Mouse (Mus musculus): Measurements from ENCODE around the gene Toe1. TPM values are rescaled to one million over a fixed set of nuclear protein-coding genes. Genes with fewer than 3 reads are reported as not detected.
"Not testable (repeated sequence)": the region's sequence is repeated elsewhere in the genome, so short reads cannot be mapped to it uniquely, and the experiment has no call there.

Toe1 gene
- 61.8 and 66.3 TPM in 2 replicates for polyA plus RNA-seq (2012; rRNA removed)

DNA sequence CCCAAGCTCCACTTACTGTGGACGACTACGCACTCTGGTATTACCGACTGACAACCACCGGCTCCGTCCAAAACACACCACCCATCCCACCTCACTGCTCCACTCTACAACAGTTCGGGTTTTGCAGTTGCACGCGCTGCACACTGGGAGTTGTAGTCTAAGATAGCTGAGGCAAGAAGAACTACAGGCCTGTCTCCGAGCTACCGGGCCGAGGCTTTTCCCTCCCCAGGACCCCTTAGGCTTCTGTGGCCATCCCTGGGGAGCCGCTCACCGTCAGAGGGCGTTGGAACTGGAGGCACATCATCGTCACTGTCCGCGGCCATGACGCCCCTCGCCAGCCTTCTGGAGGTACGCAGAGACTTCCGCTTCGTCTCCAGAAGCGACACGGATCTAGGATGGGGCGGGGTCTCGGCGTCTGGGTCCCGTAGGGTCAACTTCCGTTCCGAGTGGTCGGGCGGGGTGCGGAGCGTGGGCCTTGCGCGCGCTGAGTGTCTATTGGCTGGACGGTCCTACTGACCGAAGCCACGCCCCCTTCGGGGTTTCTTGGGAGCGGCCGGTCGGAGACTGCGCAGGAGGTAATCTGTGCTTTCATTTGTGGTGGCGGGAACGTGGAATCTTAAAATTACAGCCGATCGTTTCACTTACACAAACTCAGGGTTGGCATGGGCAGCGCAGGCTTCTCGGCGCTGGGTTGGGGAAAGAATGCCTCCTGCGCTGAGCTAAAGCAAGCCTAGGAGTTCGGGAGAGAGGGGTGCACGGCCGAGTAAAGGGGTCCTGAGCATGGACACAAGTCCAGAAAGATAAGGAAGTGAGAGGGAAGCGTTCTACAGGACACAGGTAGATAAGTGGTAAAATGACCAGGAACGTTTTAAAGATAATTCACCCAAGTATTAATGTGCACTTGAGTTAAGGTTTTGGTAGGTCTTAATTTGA is at the start of gene Toe1, which contains the start of gene Mutyh:
TSS of gene Toe1 (minus strand) at position 444 of the 933 bp plus-strand sequence.
TSS of gene Mutyh (plus strand) at position 527 of the 933 bp plus-strand sequence.
- no peak for DNase-seq (ENCODE audit: low read depth)

DNA sequence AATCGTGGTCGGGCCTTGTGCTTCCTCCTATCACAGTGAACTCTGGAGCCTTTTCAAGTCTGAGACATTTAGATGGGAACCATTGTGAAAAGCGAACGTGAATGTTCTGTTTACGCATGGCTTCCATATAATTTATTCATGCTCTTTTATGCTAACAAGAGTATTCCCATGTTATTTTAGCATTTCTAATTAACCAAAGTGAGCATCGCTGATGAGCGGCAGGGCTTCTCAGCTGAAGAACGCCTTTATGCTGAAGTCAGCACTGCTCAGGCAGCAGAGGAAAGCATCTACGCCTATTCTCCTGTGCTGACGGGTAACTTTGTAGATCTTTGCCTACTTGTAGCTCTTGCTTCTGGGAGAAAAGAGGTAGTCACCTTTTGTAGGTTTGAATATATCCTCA is 49.8 kb upstream of the Toe1 start:
- DNase-seq (ENCODE audit: low read depth) = no peak

DNA sequence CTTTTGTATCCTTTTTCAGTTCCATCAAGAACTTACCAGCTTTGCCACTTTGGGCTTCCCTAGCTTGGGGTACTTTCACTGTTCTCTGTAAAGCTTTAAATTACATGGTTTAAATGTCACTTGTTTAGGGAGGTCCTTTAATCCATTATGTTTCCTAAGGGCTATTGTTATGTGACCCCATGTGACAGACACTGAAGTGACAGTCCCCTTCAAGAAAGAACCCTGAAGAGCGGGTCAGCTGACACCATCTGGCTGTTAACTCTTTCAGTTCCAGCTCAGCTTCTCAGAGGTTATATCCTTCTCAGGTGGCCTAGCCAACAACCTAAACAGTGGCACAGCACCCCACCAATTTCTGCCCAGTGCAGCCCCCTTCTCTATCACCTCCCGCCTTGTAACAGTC is 46.8 kb upstream of the Toe1 start:
- no peak for DNase-seq (ENCODE audit: low read depth)

DNA sequence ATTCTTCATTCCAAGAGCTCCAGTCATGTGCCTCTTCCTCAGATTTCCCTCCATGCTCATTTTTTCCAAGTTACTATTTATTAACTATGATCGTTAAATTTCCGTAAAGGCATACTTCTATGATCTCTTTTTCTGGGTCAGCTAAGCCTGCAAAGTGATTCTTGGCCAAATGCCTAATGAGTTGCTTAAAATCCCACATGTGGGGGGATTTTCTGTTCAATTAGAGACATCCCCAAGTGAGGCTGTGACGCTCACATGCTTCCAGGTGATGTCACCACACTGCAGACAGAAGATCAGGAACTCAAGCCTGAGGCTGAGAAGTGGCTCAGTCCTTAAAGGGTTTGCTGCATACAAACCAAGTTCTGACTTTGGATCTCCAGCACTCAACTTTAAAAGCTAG is 42.5 kb upstream of the Toe1 start:
- no peak for DNase-seq (ENCODE audit: low read depth)

DNA sequence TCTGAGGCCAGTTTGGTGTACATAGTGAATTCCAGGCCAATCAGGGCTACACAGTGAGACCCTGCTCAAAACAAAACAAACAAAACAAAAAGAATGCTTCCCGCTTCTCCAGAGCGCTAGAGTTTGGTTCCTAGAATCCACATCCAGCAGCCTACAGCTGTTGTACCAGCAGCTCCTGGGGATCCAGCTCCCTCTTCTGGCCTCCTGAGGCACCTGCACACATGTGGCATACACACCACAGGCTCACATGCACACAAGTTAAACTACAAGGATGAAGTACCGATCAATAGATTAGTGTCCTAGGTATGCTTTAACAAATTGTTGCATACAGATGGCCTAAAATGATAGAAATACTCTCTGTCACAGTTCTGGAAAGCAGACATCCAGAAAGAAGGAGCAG is 36.9 kb upstream of the Toe1 start:
- no peak for DNase-seq (ENCODE audit: low read depth)

DNA sequence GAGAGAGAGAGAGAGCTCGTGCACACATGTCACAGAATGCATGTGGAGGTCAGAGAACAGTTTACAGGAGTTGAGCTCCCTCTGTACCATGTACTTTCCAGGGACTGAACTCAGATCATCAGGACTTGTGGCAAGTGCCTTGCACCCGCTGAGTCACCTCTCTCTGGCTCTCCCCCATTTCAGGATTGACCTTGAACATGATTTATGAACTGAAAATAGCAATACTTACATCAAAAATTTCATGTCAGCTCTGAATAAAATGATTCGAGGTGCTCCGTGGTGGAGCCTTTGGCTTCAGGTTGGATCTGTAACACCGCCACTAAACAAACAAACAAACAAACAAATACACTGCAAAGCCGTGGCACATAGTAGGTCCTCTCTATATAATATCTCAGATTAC is 33.4 kb upstream of the Toe1 start:
- no peak for DNase-seq (ENCODE audit: low read depth)

DNA sequence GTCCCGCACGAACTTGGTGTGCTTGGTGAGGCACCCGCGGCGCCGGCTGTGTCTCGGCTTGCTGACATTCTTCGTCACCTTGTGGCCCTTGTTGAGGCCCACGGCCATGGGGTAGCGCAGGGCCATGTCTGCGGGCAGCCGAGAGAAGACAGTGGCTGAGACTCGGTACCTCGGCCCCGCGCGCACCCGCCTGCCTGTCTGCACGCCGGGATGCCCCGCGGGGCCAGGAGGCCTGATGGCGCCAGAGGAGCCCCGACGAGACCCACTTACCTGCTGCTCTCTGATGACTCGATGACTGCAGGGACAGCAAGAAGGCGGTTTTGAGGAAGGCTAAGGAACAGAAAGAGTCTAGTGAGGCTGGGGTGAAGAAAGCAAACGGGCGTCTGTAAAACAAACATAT is 32.7 kb upstream of the Toe1 start:
- DNase-seq (ENCODE audit: low read depth) = not testable (repeated sequence)

DNA sequence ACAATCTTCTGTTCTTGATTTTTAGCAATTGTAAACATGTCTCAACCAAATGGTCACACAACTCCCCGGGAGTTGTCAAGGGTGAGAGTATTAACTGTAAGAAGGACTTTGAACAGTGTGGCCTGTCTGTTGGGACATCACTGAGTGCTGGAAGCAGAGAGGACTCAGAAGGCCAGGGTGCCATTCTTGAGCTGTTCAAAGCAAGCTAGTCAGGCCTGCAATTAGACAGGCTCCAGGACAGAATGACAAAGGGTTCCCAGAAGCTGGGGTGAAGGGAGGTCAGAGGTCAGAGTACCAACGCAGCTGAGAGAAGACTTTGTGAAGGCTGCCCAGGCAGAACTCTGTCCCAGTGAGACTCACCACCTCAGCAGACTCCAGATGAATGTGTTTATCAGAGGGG is 31.6 kb upstream of the Toe1 start:
- no peak for DNase-seq (ENCODE audit: low read depth)

DNA sequence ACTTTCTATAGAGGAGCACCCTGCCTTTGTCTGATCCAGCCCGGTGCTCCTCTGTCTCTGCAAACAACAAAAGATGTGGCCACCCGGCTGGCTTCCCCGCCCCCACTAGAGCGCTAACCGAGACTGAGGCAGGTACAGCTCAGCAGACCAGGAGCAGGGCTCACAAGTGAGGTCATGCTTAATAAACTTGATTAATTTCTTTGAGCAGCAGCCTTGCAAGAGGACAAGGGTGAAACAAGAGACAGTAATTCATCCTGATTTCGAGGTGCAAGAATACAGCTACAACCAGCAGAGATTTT is 22.6 kb upstream of the Toe1 start:
- no peak for DNase-seq (ENCODE audit: low read depth)

DNA sequence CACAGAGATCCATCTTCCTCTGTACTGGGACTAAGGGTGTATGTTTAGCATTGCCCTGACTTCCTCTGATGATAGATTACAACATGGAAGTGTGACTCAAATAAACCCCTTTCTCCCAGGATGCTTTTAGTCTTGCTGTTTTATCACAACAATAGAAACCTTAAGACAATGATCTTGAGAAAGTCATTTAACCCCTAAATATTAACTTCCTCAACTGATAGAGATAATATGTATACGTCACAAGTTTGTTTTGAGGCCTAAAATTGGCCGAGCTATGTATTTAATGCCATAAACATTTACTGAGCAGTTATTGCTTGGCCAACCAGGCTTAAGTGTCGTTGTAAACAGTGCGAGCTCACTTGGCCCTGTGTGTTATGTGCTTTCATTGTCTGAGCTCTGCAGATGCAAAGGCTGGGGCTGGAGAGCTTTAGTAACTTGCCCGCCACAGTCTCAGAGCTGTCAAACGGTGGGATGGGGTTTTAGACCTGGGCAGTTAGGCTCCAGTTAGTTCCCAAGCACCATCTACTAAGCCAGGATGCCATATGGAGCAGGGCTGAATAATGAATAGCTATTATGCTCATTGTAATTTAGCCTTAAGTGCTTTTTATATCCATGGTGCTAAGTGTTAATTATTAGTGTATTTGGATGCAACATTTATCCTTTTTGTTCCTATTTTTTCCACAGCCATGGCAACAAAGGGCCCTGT is 22.1 kb upstream of the Toe1 start:
- no peak for DNase-seq (ENCODE audit: low read depth)

DNA sequence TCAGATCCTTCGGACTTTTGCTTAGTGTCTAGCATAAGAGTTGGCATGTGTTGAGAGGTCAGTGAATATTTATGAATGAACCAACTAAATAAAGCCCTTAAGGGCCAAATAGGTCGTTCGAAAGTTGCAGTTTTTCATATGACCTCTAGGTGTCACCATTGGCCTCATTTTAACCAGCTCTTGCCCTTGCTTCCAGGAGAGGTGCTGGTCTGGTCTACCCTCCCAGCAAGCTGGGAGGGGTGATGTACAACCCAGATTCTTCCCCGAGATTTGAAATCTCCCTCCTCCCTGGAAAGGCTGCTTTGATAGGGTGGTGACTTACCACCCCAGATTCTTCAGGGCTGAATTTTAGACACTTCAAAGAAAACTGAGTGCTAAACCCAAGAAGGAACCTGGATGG is 20.4 kb upstream of the Toe1 start:
- DNase-seq (ENCODE audit: low read depth) = no peak

DNA sequence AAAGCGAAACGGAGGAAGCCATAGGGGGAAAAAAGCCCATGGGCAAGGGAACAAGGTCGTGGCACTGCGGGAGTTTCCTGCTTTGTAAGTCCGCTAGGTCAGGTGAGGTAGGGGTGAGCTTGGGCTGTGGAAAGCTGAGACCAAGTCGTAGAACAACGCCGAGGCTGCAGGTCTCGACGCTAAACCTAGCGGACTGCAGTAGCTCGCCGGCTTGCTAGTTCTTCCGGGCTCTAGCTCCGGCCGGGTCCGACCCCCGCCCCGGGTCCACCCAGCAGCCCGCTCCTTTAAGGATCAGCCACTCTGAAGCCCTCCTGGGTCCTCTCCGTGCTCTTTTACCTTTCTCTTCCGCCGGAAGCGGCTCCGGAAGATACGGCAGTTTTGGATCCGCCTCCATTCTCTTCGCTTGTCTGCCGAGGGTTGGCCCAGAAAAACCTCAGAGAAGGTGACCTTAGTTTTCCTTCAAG is 17.1 kb upstream of the Toe1 start:
- DNase-seq (ENCODE audit: low read depth) = no peak

DNA sequence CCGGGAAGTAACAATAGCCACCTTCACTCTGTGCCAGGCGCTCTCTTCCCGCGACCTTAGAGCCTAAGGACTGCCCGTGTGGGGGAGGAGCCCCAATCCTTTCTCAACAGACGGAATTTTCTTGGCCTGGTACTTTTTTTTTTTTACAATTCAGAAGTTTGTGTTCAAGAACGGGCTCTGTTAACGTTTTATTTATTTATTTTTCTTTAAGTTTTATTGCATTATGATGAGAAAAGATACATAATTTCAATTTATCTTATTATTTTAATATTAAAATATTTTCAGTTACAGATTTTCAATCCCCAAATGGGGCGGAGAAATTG is 14.2 kb upstream of the Toe1 start, which contains the start of gene Hpdl:
TSS of gene Hpdl (minus strand) at position 14 of the 323 bp plus-strand sequence.
- DNase-seq (ENCODE audit: low read depth) = no peak

DNA sequence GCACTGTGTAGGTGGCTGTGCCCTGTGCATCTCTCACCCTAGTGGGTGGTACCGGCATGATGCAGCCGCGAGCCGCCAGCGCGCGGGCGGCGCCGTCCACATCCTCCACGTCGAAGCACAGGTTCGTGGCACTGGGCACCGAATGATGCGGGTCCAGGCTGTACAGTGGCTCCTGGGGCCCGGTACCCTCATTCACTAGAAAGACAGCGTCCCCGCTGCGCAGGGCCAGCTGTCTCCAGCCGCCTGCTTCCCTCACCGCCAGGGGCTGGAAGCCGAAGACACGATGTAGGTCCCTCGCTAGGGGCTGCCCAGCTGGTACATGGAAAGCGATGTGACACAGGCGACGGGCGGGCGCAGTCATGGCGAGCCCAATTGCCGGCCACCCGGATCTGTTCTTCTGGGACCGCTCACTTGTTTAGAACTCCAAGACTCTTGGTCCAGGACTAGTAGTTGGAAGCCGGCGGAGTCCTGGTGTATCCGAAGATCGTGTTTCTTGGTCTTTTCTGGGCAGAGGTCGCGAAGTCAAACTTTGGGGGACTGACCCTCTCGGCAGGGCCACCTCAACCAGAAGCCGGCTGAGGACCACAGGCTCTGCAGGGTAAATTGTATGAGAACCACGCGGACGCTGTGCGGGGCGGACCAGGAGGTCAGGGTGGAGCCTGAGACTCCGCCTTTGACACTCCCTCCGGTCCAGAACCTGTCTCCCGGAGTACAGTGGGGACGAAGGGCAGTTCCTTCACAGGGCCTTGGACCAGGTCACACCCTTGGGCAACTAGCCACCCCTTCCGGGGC is 13.7 kb upstream of the Toe1 start:
- no peak for DNase-seq (ENCODE audit: low read depth)

DNA sequence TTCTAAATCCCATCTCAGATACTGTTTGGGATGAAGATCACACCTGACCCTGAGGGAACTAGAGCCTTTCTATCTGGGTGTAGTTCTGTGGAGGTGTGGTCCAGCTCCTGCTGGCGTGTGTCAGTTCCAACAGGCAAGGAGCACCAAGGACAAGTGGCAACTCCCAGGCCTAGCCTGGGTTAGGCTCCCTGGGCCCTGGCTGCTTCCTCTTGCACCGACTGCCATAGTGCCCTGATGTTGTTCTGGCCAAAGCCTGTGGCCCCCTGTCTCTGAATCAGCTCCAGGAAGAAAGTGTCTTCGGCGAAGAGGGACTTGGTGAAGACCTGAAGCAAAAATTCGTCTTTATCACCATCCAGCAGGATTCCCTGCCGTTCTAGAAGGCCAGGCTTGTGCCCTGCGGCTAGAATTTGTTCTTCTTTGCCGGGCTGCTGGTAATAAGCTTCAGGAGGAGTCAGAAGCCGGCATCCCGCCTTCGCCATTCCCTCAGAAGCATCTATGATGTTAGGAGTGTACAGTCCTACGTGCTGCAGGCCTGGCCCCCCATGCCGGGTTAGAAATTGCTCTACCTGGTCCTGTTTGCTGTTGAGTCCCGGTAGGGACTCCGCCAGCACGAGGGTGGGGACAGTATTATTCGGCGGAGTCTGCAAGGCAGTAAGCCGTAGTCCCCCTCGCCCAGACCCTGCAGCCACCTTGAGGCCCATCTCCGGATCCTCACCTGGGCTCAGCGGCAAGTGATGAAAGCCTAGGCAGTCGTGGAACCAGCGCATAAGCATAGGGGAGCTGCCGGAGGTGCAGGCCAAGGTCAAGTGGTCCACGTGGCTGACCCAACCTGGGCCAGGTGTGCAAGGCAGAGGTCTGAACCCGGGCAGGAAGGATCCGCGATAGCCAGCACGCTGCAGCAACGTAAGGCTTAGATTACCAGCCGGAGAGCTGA is 12.8 kb upstream of the Toe1 start:
- no peak for DNase-seq (ENCODE audit: low read depth)

DNA sequence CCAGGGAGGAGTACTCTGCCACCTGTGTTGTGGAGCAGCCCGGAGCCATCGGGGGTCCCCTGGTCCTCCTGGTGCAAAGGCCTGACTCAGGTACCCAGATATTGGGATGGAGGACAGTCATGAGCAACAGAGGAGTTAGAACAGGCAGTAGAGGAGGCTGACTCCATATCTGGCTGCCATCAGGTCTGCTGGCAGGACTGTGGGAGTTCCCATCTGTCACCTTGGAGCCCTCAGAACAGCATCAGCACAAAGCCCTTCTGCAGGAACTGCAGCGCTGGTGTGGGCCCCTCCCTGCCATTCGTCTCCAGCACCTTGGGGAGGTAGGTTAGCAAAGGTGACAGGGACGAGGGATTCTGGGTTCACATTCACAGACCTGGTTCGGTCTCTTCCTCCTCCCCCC is 10.0 kb upstream of the Toe1 start:
- DNase-seq (ENCODE audit: low read depth) = no peak

DNA sequence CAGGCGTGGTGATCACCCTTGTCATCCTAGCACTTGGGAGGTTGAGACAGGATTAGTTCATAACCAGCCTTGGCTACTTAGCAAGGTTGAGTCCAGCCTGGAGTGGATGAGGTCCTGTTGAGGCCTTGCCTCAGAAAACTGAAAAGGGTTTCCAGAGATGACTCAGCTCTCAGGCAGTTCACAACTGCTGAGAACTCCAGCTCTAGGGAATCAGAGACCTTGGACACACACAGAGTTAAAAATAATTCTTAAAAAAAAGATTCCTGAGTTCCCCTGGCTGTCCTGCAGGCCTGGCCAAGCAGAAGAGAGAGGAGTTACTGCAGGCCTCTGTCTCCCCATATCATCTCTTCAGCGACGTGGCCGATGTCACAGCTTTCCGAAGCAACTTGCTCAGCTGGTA is 7.8 kb upstream of the Toe1 start:
- no peak for DNase-seq (ENCODE audit: low read depth)

DNA sequence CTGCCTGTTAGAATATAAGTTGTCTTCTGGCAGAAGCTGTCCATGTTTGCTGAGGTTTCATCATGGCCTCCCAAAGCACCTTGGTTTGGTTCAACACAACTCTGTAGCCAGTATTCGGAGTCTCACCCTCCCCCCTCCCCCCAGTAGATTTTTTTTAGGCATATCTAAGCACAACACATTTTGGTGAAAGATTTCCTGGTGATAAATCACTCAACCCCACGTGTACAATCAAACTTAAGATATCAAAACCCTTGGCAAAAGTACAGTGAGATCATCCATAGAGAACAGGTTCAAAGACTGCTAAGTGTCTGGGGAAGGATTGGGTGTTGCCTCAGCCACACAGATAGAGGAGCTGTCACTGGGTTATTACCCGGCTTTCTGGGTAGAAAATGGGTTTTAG is 3.6 kb upstream of the Toe1 start:
- no peak for DNase-seq (ENCODE audit: low read depth)

DNA sequence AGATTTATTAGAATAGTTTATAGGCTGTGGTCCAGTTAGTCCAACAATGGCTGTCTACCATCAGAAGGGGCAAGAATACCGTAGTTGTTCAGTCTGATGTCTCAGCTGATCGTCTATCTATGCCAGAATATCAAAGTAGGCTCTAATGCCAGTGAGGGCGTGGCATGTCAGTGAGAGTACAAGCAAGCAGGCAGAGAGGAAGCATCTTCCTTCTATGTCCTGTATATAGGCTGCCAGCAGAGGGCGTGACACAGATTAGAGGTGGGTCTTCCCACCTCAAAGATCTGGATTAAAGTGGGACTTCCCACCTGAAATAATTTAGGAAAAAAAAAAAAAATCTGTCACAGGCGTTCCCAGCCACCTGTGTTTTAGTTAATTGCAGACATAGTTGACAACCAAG is 7.5 kb downstream of the Toe1 start:
- DNase-seq (ENCODE audit: low read depth) = no peak

DNA sequence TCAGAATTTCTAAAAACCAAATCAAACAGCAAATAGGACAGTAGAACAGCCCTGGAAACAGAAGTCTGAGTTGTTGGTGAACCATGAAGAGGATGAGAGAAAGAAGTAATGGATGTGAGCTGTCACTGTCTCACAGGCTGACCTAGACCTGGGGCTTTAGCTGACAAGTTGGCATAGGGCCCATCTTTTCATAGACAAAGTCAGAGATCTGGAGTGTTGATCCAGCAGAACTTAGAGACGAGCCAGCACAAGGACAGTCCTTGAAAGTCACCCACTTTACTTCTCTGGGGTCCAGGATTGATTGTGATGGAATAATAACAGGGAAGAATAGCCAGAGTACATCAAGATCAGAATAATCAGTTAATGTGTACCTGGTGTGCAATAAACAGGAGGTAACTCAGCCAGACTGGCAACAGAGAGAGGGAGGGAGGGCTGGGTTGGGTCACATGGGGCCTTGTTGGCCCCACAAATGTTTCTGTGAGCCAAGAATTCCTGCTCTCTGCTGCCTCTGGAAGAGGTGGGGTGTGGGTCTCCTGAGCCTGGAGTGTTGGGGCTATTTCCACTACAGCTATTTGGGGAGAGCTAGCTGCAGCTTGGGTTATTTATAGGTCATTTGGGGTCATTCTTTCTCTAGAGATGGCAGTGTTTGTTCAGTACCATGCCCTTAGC is 10.9 kb downstream of the Toe1 start:
- DNase-seq (ENCODE audit: low read depth) = no peak

DNA sequence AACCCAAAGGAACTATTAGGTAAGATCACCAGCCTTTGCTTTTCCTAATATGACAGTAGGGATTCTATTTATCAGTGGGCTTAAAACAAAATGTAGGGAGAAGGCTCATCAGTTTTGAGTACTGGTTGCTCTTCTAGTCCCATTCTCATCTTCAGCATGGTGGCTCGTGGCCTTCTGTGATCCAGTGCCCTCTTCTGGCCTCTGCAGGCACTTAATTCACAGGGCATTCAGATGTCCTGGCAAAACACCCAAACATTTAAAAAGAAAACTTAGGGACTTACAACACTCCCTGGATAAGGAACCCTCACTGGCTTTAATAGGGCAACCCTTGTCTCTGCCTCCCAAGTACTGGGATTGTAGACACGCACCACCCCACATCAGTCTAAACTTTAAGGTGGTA is 13.2 kb downstream of the Toe1 start:
- DNase-seq (ENCODE audit: low read depth) = no peak
